ENCODE assay signal across 8 mouse cellular contexts in genomic region chr13:67108821-67109206, GRCm38 (mm10). TPM values are rescaled to one million over a fixed set of nuclear protein-coding genes. Genes with fewer than 3 reads are reported as not detected.
A peak's percentile ranks its signal among the peaks of the same experiment; 100 is the strongest.
DNase-seq lines count a peak whose midpoint lies in the region; ATAC-seq and TF ChIP-seq lines count a peak whose summit lies in the region.

No protein-coding gene starts in this region.

- peak overlapping the region; percentile 1; the same call in 1 of the 2 replicates for H3K4me2 ChIP-seq in limb, embryonic 11.5 days (ENCODE audit: low read depth, severe bottlenecking)
- H3K4me2 ChIP-seq in myocyte (ENCODE audit: low read depth): peak overlapping the region; percentile 74

- TF ChIP-seq POLR2A in myocyte (IDR thresholded peaks at IDR 0.05; ENCODE audit: insufficient read length, low read depth): no peak

- DNase-seq in layer of hippocampus, postnatal 10 days (ENCODE audit: low spot score in 2 of 2): peak; percentile 12 to 27
- no peak for DNase-seq in layer of hippocampus, adult 11-12 months (ENCODE audit: low spot score)
- DNase-seq in forebrain, embryonic 10.5 days (ENCODE audit: extremely low spot score, low spot score): peak; percentile 58
- DNase-seq in limb, embryonic 11.5 days (ENCODE audit: low spot score): no peak
- DNase-seq in MN1 (ENCODE audit: low spot score): no peak
- no peak for DNase-seq in layer of hippocampus, adult 8-10 months (ENCODE audit: low spot score in 2 of 2)

- peaks cover 13% of the 10 kb centered on the region for H3K4me1 ChIP-seq in forebrain, embryonic 10.5 days
- 0 out of 2 replicates have a peak, but pooled peaks cover 4% of the 10 kb centered on the region for H3K4me1 ChIP-seq in limb, embryonic 11.5 days (ENCODE audit: control insufficient read depth, insufficient read depth, low read length)

- H3K9ac ChIP-seq in limb, embryonic 11.5 days (ENCODE audit: low read length): no peak overlapping the region

- H3K4me3 ChIP-seq in forebrain, embryonic 10.5 days: peak overlapping the region; percentile 67
- H3K4me3 ChIP-seq in limb, embryonic 11.5 days (ENCODE audit: low read depth, low read length): peak overlapping the region; percentile 55
- peak overlapping the region; percentile 48 for H3K4me3 ChIP-seq in myocyte

- H3ac ChIP-seq in myocyte (ENCODE audit: control insufficient read depth, insufficient read length): peak overlapping the region; percentile 42

- no peaks in the 10 kb centered on the region for H3K27me3 ChIP-seq in forebrain, embryonic 10.5 days (ENCODE audit: poor library complexity, severe bottlenecking)
- H3K27me3 ChIP-seq in limb, embryonic 11.5 days (ENCODE audit: control insufficient read depth, insufficient read depth, low read length): no peaks in the 10 kb centered on the region
- no peaks in the 10 kb centered on the region for H3K27me3 ChIP-seq in myocyte (ENCODE audit: control insufficient read depth, insufficient read depth, insufficient read length)

- peaks cover 14% of the 10 kb centered on the region for H3K9me3 ChIP-seq in forebrain, embryonic 10.5 days
- H3K9me3 ChIP-seq in limb, embryonic 11.5 days (ENCODE audit: control insufficient read depth, low read length): no peaks in the 10 kb centered on the region

- peak overlapping the region; percentile 87 for H3K27ac ChIP-seq in forebrain, embryonic 10.5 days
- H3K27ac ChIP-seq in limb, embryonic 11.5 days (replicated peaks; ENCODE audit: low read depth, low read length): no peak overlapping the region

- 6% methylated on average over 9 of the region's 9 CpGs for WGBS in forebrain, embryonic 10.5 days
- WGBS in limb, embryonic 11.5 days: 8% methylated on average over 9 of the region's 9 CpGs

- no peaks in the 10 kb centered on the region for H3K79me2 ChIP-seq in myocyte (ENCODE audit: control insufficient read depth, insufficient read depth)

- ATAC-seq in activated CD4-positive, CD25-positive, alpha-beta regulatory T cell, adult 4 months: peak; percentile 73
- ATAC-seq in limb, embryonic 11.5 days (ENCODE audit: insufficient number of reproducible peaks, low FRiP score, low TSS enrichment, low read depth): peak; percentile 76

- H3K36me3 ChIP-seq in forebrain, embryonic 10.5 days (replicated peaks): peaks cover 13% of the 10 kb centered on the region
- no peaks in the 10 kb centered on the region; the same call in 1 of the 2 replicates for H3K36me3 ChIP-seq in limb, embryonic 11.5 days (ENCODE audit: control insufficient read depth, insufficient read depth, low read length)
- H3K36me3 ChIP-seq in myocyte (ENCODE audit: control insufficient read depth, insufficient read depth): no peaks in the 10 kb centered on the region

TF ChIP-seq in myocyte, 11 proteins besides CTCF, POLR2A, EP300 and RAD21:
- TF ChIP-seq TCF12 (IDR thresholded peaks at IDR 0.05; ENCODE audit: insufficient read depth, poor library complexity, severe bottlenecking) (no peak), CEBPB (IDR thresholded peaks at IDR 0.05; ENCODE audit: insufficient read depth, poor library complexity, severe bottlenecking) (no peak), USF1 (IDR thresholded peaks at IDR 0.05; ENCODE audit: low read depth) (no peak)

RNA-seq across cellular contexts. Expression of gene Gm28557, which starts 0.4 kb away (rescaled TPM):
- total RNA-seq in layer of hippocampus, postnatal 10 days (2021): 1 to 10 TPM; 1.6 to 1.7 TPM
- 1 to 10 TPM; 3.4 to 5.3 TPM for polyA plus RNA-seq in activated CD4-positive, CD25-positive, alpha-beta regulatory T cell, adult 4 months (2017; shearing (Covaris generic))
- 2.7 and 2.8 TPM in 2 replicates for polyA plus RNA-seq in forebrain, embryonic 10.5 days (2016; fragmentation: Nextera tagmentation; extraction: Ambion mirVana)
- polyA plus RNA-seq in limb, embryonic 11.5 days (2014; fragmentation: Nextera tagmentation; extraction: Ambion mirVana): 3.2 and 3.5 TPM in 2 replicates
- polyA plus RNA-seq in myocyte (2012; fragmentation: generic; extraction: Trizol): 0.94 TPM
- 1 to 10 TPM; 3.1 to 4.3 (median 3.5) TPM for total RNA-seq in layer of hippocampus, adult 8-10 months (2022)

RNA-seq across cellular contexts. Expression of gene Rslcan18, which starts 7.2 kb away (rescaled TPM):
- total RNA-seq in layer of hippocampus, postnatal 10 days (2021): under 1 TPM; 0.25 to 0.30 TPM
- under 1 TPM; 0.15 to 0.17 TPM for polyA plus RNA-seq in activated CD4-positive, CD25-positive, alpha-beta regulatory T cell, adult 4 months (2017; shearing (Covaris generic))
- polyA plus RNA-seq in forebrain, embryonic 10.5 days (2016; fragmentation: Nextera tagmentation; extraction: Ambion mirVana): 0.07 and 0.22 TPM in 2 replicates
- 0.34 and 0.41 TPM in 2 replicates for polyA plus RNA-seq in limb, embryonic 11.5 days (2014; fragmentation: Nextera tagmentation; extraction: Ambion mirVana)
- polyA plus RNA-seq in myocyte (2012; fragmentation: generic; extraction: Trizol): 0.19 TPM
- total RNA-seq in layer of hippocampus, adult 8-10 months (2022): under 1 TPM; 0.25 to 0.78 (median 0.54) TPM

RNA-seq across cellular contexts. Expression of gene Zfp708, which starts 11.0 kb away (rescaled TPM):
- total RNA-seq in layer of hippocampus, postnatal 10 days (2021): 1 to 10 TPM; 2.9 to 4.1 TPM
- polyA plus RNA-seq in activated CD4-positive, CD25-positive, alpha-beta regulatory T cell, adult 4 months (2017; shearing (Covaris generic)): 1 to 10 TPM; 4.8 to 5.0 TPM
- 6.6 and 6.7 TPM in 2 replicates for polyA plus RNA-seq in forebrain, embryonic 10.5 days (2016; fragmentation: Nextera tagmentation; extraction: Ambion mirVana)
- polyA plus RNA-seq in limb, embryonic 11.5 days (2014; fragmentation: Nextera tagmentation; extraction: Ambion mirVana): 7.8 and 8.8 TPM in 2 replicates
- polyA plus RNA-seq in myocyte (2012; fragmentation: generic; extraction: Trizol): 0.11 TPM
- total RNA-seq in layer of hippocampus, adult 8-10 months (2022): 1 to 10 TPM; 2.2 to 2.7 (median 2.6) TPM

RNA-seq across cellular contexts. Expression of gene Zfp759, which starts 12.6 kb away (rescaled TPM):
- 10 to 100 TPM in 1 of 2 experiments, 1 to 10 TPM in 1; 7.5 to 10.2 TPM for total RNA-seq in layer of hippocampus, postnatal 10 days (2021)
- polyA plus RNA-seq in activated CD4-positive, CD25-positive, alpha-beta regulatory T cell, adult 4 months (2017; shearing (Covaris generic)): 1 to 10 TPM; 1.6 to 2.9 TPM
- 2.2 TPM in 2 replicates for polyA plus RNA-seq in forebrain, embryonic 10.5 days (2016; fragmentation: Nextera tagmentation; extraction: Ambion mirVana)
- 2.3 and 3.1 TPM in 2 replicates for polyA plus RNA-seq in limb, embryonic 11.5 days (2014; fragmentation: Nextera tagmentation; extraction: Ambion mirVana)
- 0.59 TPM for polyA plus RNA-seq in myocyte (2012; fragmentation: generic; extraction: Trizol)
- 10 to 100 TPM in 2 of 4 experiments, 1 to 10 TPM in 2; 8.4 to 13.8 (median 11.4) TPM for total RNA-seq in layer of hippocampus, adult 8-10 months (2022)

RNA-seq across cellular contexts. Expression of gene Zfp712, which starts 47.8 kb away (rescaled TPM):
- total RNA-seq in layer of hippocampus, postnatal 10 days (2021): 1 to 10 TPM; 5.1 to 5.9 TPM
- polyA plus RNA-seq in activated CD4-positive, CD25-positive, alpha-beta regulatory T cell, adult 4 months (2017; shearing (Covaris generic)): 1 to 10 TPM; 5.0 to 8.4 TPM
- 3.7 and 4.1 TPM in 2 replicates for polyA plus RNA-seq in forebrain, embryonic 10.5 days (2016; fragmentation: Nextera tagmentation; extraction: Ambion mirVana)
- polyA plus RNA-seq in limb, embryonic 11.5 days (2014; fragmentation: Nextera tagmentation; extraction: Ambion mirVana): 4.6 and 5.4 TPM in 2 replicates
- 0.19 TPM for polyA plus RNA-seq in myocyte (2012; fragmentation: generic; extraction: Trizol)
- total RNA-seq in layer of hippocampus, adult 8-10 months (2022): 1 to 10 TPM; 4.2 to 5.4 (median 4.7) TPM

Comparison
In these comparisons a context has a peak if more than half of its experiments do, and no peak if none do; other contexts are left out.
1. DNase-seq: peak in layer of hippocampus, postnatal 10 days (2 of 2) and forebrain, embryonic 10.5 days (single experiment); none in layer of hippocampus, adult 11-12 months (single experiment), limb, embryonic 11.5 days (single experiment), MN1 (single experiment) and layer of hippocampus, adult 8-10 months (0 of 2).
2. Peak in every context shown above with its lines, with median percentiles within 50 percentile points of each other: H3K4me3 ChIP-seq.